Mouse (Mus musculus) cerebellum, postnatal 36 days (tissue): ENCODE data around the gene Gm17409.
A peak's percentile ranks its signal among the peaks of the same experiment; 100 is the strongest.

ENCODE experiments used
- DNase-seq, 2 experiments: peaks; one replicate each; pipeline ENCODE4 v3.0.0; 2021 to 2022; ENCODE audit warnings: mixed read lengths in 2 of 2

Gm17409 gene

GRCm38 (mm10) chr2:58469816-58470215, at the start of gene Gm17409:
TSS of gene Gm17409 (plus strand) at chr2:58470116.
- DNase-seq, result no peak

- no peak for DNase-seq
Observed at GRCm38 (mm10) chr2:58423319-58423718, 46.6 kb upstream of the Gm17409 start.

DNA sequence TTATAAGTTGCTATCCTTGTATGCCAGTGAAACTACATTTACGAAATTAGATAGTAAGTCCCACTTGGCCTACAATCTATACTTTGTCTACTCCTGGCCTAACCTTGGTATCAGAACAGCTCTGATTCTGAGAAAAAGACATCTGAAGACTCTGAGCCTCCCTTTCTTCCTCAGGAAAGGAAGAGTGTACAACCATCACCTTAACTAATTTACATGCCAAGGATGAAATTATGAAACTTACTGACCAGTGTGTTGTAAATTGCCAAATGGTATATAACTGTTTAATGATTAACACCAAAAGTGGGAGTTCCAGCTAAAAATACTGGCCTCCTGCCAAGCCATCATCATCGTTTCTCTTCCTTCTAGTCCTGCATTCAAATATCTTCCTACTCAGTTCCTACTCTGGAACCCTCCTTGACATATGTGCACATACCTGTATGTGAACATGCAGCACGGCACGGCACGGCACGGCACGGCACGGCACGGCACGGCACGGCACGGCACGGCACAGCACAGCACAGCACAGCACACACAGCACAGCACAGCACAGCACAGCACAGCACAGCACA, 44.4 kb upstream of the Gm17409 start:
- no peak for DNase-seq

DNA sequence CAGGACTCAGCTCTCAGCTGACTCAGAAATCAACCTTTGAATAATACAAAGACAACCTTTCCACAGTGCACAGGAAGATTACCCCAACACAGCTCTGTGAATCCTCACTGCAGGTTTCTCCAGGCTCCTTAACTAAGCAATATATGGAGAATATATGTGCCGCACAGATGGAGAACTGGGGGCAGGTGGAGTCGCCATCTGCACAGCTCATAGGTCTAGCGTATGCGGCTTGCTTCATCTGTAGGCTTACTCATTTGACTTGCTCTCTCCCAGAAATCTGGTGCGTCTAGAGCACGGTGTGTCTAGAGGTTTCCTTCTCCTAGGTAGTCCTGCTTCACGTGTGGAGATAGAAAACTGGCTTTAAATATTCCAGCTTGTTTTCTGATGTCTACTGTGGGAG, 37.7 kb upstream of the Gm17409 start:
- no peak for DNase-seq

- DNase-seq, result no peak
Observed at GRCm38 (mm10) chr2:58433317-58433716, 36.6 kb upstream of the Gm17409 start.

GRCm38 (mm10) chr2:58434438-58434837, 35.5 kb upstream of the Gm17409 start:
- DNase-seq, result no peak

DNA sequence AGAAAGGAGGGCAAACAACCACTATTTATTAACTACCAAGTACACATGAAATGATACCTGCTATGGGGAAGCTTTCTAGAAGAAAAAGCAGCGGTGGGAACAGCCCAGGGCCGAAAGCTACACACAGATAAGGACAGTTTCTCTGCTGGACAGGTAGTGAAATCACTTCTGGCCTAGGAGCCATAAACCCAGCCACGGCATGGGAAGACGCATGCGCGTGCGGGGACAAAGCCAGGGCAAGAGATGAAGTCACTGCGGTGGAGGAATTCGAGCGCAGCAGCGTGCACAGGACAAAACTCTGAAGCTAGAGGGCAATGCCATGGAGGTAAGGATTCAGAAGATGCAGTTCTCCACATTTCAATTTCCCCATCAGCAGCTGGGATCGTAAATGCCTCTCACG, 34.4 kb upstream of the Gm17409 start:
- DNase-seq, result no peak

DNA sequence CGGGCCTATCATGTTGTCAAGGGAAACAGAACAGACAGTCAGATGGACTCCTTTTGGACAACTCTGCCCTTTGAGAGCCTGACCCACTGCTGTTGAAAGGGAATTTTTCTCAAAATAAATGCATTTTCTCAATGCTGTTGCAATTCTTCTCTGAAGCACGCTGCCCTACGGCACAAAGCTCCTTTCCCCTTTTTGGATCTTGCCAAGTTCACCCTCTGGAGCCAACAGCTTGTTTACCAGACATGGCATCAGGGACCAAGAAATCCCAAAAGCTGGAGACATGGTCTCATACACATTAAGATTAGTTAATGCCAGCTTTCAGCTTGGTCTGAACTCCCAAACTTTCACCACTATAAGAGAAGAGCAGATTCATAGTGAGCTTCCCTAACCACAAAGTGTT, 33.0 kb upstream of the Gm17409 start:
- no peak for DNase-seq

GRCm38 (mm10) chr2:58443163-58443562, 26.8 kb upstream of the Gm17409 start:
- no peak for DNase-seq

DNA sequence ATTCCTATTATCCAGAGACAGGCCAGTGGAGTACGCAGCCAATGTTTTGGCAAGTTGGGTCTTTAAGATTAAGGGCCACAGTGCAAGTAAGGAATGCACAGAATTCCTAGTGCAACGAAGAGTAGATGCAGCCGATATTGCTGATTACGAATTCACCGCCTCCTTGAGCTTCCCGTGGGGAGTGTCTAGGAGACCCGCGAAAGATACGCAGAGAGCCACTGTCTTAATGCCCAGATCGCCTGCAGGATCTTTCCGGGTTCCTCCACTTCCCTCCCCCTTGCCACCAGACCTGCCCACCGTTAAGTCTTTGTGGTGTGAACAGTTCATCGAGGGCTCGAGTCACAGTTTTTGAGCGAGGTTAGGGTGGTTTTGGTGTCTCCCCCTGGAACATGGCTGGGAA, 22.9 kb upstream of the Gm17409 start:
- DNase-seq, result no peak

DNA sequence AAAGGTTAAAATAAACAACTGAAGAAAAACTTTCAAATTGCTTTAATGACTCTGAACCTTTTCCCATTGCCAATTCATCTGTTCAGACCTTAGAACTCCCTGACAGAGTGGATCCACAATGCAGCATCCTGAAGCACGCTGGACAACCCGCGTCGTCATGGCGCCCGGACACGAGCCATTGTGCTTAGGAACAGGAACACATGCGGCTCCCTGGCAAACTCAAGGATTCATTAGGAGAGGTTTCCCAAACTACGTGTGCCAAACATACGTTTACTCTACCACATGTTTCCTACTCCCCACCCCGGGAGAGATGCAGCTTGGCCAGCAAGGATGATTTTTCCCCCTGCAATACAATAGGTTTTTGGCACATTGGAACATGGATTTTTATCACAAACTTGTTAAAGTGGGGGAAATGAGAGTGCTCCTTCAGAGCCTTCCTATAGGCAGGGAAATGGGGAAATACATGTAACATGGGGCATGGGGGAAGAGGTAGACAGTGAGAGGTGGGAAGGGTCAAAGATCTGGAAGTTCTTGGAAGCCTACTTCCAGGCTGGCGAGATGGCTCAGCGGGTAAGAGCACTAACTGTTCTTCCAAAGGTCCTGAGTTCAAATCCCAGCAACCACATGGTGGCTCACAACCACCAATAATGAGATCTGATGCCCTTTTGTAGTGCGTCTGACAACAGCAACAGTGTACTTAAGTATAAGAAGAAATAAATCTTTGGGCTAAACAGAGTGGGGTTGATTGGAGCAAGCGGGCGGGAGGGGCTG, 15.6 kb upstream of the Gm17409 start:
- peak in 1 of 2 experiments; percentile 33 for DNase-seq

GRCm38 (mm10) chr2:58456843-58457487, 13.0 kb upstream of the Gm17409 start:
- DNase-seq, result no peak

GRCm38 (mm10) chr2:58457488-58457865, 12.4 kb upstream of the Gm17409 start:
- no peak for DNase-seq

DNA sequence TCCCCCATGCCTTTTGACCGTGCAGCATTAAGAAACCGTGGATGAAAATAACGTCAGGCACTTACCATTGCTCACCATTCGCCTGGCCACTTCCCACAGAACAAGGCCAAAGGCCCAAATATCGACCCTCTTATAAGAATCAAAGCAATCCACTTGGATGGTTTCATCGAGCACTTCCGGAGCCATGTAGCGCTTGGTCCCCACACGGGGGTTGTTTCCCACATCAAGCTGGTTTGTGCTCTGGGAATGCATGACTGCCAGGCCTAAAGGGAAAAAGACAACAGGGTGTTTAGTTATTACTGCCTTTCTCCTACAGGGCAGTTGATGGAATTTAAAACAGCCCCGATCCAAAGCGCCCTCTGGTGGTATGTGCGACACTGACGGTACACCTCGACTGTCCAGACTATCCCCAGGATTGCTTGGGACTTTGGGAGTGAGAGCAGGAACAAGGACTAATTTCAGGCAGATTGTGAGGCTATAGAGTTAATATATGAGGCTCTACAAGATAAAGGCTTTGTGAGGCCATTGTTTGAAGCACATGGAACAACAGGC, 11.0 kb upstream of the Gm17409 start:
- DNase-seq, result peak; percentile 61 to 66

DNA sequence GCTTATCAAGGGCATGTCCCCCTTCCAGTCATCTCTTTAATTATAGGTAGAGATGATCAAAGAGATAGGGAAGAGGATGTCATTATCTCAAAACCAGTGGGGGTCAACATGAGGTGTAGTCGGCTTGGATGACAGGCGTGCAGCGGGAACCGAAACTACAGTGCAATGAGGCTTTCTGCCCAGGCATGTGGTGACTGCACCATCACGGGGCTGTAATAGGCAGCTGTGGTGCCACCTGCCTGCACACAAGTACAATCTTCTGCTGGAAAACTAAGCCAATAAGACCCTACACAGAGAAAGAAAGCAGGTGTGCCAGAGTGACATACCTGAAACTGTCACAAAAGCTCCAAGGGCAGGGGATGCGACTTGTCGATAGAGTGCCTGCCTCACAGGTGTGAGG, 374 bp downstream of the Gm17409 start:
- no peak for DNase-seq

DNA sequence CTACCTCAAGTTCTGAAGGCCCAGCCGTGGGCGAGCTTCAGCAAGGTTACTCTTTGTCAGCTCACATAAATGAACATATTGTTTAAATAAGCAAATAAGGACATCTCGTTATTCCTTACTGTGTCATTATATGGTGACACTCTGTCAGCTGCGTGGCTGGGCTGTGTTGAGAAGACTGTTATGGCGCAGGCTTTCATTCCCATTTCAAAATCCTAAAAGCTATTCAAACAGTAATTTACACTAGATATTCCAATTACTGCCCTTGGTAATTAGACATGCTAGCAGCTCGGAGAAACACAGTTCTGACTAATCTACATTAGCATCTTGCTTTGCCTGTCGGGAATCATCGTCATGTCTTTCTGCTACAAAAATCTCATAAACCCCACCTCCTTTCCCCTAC, 5.7 kb downstream of the Gm17409 start:
- DNase-seq, result no peak

DNA sequence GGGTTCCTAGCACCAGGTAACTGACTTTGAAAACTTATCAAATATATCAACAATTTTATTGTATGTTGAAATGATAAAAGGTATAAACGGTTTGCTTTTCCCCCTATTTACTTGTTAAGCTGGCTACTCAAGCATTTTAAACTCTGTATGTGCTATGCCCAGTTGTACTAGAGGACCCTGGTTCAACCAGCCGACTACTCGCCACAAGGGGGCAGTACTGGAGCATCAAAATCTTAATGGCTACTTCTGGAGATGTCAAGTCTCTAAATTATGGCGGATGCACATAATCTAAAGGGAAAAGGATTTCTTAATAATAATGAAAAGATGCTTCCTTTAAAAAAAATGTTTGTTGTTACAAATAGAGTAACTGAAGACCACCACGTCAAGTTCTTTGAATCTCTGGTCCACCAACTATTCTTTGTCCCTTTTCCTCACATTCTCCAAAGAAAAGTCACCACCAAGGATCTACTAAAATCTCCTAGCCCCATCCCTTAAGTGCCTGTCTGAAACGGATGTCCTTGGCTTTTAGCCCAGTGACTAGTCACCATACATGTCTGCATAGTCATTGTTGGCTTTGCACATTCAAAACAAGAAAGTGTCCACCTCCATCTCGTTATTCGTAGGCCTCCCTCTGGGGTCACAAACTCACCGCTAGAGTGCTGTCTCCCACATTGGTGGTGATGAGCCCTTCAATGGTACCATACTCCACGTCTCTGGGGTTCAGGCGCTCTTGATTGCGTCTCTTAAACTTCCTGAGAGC, 7.2 kb downstream of the Gm17409 start:
- peak; percentile 87 to 94 for DNase-seq

GRCm38 (mm10) chr2:58478144-58478543, 8.2 kb downstream of the Gm17409 start:
- DNase-seq, result no peak

GRCm38 (mm10) chr2:58479536-58479935, 9.6 kb downstream of the Gm17409 start:
- DNase-seq, result no peak

- no peak for DNase-seq
Observed at GRCm38 (mm10) chr2:58480764-58481163, 10.8 kb downstream of the Gm17409 start.

DNA sequence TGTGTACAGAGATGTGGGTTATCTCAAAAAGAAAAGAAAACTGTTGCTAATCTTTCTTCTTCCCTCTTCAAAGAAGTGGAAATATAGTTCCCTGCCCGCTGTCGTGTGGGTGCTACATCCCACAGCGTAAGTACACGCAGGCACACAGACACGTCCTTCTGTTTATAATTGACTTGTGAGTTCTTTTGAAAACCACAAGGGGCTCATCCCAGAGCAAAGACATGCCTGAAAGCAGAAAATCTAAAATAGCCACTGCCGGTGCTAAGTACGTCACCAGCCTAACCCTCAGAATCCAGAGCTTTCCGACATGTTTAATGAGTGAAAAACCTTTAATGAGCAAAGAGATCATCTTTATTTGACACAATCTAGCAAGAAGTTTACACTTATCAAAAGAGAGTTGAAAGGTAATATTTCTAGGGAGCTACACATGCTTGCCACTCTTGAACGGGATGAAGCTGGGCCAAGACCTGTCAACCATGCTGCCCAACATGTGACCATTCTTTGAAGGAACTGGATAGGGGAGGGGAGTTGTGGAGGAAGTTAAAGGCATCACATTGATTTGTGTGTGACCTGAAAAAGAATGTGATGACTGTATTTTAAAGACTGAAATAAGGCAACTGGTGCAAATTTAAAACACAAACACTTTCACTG, 11.7 kb downstream of the Gm17409 start:
- no peak for DNase-seq

GRCm38 (mm10) chr2:58484284-58484965, 14.5 kb downstream of the Gm17409 start:
- no peak for DNase-seq
